Mouse (Mus musculus): Measurements from ENCODE around the gene Ubqln4.

DNA sequence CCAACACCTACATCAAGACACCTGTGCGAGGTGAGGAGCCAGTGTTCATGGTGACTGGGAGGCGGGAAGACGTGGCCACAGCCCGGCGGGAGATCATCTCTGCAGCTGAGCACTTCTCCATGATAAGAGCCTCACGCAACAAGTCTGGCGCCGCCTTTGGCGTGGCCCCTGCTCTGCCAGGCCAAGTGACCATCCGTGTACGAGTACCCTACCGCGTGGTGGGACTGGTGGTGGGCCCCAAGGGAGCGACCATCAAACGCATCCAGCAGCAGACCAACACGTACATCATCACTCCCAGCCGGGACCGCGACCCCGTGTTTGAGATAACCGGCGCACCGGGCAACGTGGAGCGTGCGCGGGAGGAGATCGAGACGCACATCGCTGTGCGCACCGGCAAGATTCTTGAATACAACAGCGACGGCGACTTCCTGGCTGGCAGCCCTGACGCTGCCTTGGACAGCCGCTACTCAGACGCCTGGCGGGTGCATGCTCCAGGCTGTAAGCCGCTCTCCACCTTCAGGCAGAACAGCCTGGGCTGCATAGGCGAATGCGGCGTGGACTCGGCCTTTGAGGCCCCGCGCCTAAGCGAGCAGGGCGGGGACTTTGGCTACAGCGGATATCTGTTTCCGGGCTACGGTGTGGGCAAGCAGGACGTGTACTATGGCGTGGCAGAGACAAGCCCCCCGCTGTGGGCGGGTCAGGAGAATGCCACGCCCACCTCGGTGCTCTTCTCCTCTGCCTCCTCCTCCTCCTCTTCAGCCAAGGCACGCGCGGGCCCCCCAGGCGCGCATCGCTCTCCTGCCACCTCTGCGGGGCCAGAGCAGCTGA is 17.2 kb upstream of the Ubqln4 start:
- TF ChIP-seq POLR2A (IDR thresholded peaks at IDR 0.05; ENCODE audit: low read depth, low read length) (peak; percentile 38; the same call in 1 of the 2 replicates), CTCF (IDR thresholded peaks at IDR 0.05; ENCODE audit: borderline replicate concordance, insufficient read depth, low read length) (no peak)
